Mouse (Mus musculus) liver, adult 2 months (tissue): ENCODE results near the gene Trip11.

Source experiments
- CTCF ChIP-seq: fragments of 200-500 bp; IDR thresholded peaks from 2 replicates; pipeline ENCODE4 v1.5.1; 2011; ENCODE audit warnings: low read depth, low read length, control low read depth
- POLR2A ChIP-seq: fragments of 200-500 bp; IDR thresholded peaks from 2 replicates; pipeline ENCODE4 v1.6.1; 2011; ENCODE audit warnings: low read length, control low read depth; ENCODE audit not compliant: insufficient read depth; ENCODE audit errors: extremely low read depth

GRCm38 (mm10) chr12:101818246-101818607 lies 94.8 kb downstream of the Trip11 start:
- TF ChIP-seq CTCF (no peak), POLR2A (no peak)
